Mouse (Mus musculus) lung, adult 10 weeks (tissue): ENCODE measurements around the gene Prr22. TPM values are rescaled to one million over a fixed set of nuclear protein-coding genes. Genes with fewer than 3 reads are reported as not detected.

Source experiments
- polyA plus RNA-seq: library from polyadenylated mRNA; stranded (reverse); fragments of 350-450 nt; fragmentation: Illumina TruSeq; extraction: RNeasy Lipid Tissue Mini Kit (QIAGEN cat#74804); gene quantifications from one replicate; pipeline ENCODE4 v1.2.3, GENCODE M21; 2014; ENCODE audit warnings: low read depth, low replicate concordance; ENCODE audit not compliant: insufficient read depth

Prr22 gene
- 0.23 TPM for polyA plus RNA-seq

DNA sequence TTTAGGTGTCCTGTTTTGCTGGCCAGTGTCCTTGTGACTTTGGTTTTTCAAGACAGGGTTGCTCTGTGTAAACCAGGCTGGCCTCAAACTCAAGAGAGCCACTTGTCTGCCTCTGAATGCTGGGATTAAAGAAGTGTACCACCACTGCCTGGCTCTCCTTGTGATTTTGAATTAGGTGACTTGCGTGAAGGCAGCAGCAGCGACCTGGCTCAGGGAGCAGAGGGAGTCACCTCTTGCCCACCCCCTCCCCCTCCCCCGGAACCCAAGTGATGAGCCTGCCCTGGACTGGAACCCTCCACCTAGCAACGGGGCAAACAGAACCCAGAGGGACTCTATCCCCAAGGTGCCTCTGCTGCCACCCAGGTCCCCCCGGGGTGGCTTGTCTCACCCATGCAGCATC lies at the start of gene Prr22:
Prr22 (plus strand) TSS at position 301 of the 400 bp plus-strand sequence.

DNA sequence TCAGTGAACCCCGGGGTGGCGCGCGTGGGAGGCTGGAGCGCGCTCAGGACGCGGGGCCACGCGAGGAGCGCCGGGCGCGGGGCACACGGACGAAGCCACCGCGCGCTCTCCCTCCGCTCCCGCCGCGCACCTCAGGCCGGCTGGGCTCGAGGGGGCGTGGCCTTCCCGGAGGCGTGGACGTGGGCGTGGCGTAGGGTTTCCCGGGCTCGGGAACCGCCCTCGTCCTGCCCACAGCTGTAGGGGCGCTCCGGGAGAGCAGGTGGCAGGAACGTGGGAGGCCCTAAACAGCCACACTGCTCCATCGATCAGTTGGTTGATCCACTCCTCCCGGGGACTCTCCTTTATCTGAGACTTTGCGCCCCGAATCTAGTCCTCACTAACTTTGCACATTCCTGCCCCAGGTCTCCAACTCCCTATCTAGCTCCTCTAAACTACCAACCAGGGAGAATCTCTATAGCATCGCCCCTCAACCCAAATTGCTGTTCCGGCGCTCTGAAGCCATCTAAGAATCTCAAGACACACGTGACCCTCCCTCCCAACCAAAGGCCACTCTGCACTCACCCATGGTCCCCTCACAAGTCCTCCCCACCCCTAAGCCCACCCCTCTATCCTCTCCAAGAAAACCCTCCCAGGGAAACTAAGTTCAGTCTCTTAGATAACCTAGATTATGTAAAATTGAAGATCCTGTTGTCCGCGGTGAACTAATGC lies 12.5 kb upstream of the Prr22 start, which contains the start of gene Nrtn:
Nrtn (minus strand) TSS at position 115 of the 708 bp plus-strand sequence.

DNA sequence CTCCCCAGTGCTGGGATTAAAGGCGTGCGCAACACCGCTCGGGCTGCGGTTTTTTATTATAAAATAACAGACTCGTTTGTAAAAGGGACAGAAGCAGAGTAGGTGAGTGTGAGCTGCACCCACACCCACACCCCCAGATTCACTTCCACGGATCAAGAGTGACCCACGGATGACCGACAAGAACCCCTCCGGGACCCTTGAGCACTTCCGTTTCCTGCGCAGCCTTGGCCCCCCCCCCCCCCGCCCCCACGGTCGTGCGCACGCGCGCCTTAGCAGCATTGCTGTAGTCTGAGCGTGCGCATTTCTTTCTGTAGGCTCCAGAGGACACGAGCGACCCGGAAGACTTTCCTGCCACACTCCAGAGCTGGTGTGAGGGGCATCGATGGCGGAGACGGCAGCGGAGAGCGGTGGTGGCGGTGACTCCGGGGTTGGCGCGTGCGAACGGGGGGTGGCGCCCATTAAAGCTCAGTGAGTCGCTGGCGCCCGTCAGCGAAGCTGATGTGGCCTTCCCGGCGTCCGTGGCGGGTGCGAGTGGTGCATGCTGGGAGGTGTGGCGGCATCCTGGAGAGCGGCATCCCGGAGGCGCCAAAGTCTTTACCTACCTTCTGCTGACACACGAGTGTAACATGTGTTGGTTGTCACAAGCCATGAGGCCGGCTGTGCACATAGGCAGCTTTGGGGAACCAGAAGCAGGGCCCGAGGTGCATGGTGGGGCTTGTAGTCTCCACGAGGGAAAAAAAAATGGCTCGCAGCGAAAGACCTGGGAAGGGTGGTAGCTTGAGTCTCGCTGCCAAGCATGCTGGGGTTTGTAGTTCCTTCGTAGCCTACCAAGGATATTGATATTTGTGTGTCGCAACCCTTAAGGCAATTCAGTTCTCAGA lies 5.3 kb upstream of the Prr22 start, which contains the start of gene Dus3l:
Dus3l (plus strand) TSS at position 284 of the 881 bp plus-strand sequence.

Other genes starting within 250 kb of the Prr22 start
- gene Gm20219, start 215.9 kb upstream of the Prr22 start, polyA plus RNA-seq, result 3.3 TPM
- gene Safb2, start 185.7 kb upstream of the Prr22 start, polyA plus RNA-seq, result 37.8 TPM
- 55.7 TPM for gene Safb, start 185.4 kb upstream of the Prr22 start, polyA plus RNA-seq
- gene 2410015M20Rik, start 160.5 kb upstream of the Prr22 start, polyA plus RNA-seq, result 148 TPM
- 1,805 TPM for gene Rpl36, start 156.8 kb upstream of the Prr22 start, polyA plus RNA-seq
- gene Lonp1, start 143.4 kb upstream of the Prr22 start, polyA plus RNA-seq, result 24.9 TPM
- 0.23 TPM for gene Catsperd, start 142.1 kb upstream of the Prr22 start, polyA plus RNA-seq
- 35.0 TPM for gene Ranbp3, start 97.0 kb upstream of the Prr22 start, polyA plus RNA-seq
- 261 TPM for gene Ndufa11, start 52.5 kb upstream of the Prr22 start, polyA plus RNA-seq
- gene Vmac, start 52.2 kb upstream of the Prr22 start, polyA plus RNA-seq, result 19.7 TPM
- 2.7 TPM for gene Nrtn, start 12.7 kb upstream of the Prr22 start, polyA plus RNA-seq
- gene Dus3l, start 5.5 kb upstream of the Prr22 start, polyA plus RNA-seq, result 18.8 TPM
- gene Rfx2, start 60.8 kb downstream of the Prr22 start, polyA plus RNA-seq, result 5.4 TPM
- gene Acsbg2, start 104.2 kb downstream of the Prr22 start, polyA plus RNA-seq, result not detected
- gene 1700061G19Rik, start 105.2 kb downstream of the Prr22 start, polyA plus RNA-seq, result 0.19 TPM
- gene Mllt1, start 165.2 kb downstream of the Prr22 start, polyA plus RNA-seq, result 16.5 TPM
- not detected for gene Acer1, start 211.9 kb downstream of the Prr22 start, polyA plus RNA-seq
- 51.4 TPM for gene Clpp, start 220.1 kb downstream of the Prr22 start, polyA plus RNA-seq
- 28.8 TPM for gene Alkbh7, start 227.1 kb downstream of the Prr22 start, polyA plus RNA-seq
- not detected for gene Pspn, start 229.8 kb downstream of the Prr22 start, polyA plus RNA-seq
- 31.3 TPM for gene Gtf2f1, start 241.0 kb downstream of the Prr22 start, polyA plus RNA-seq
- gene Gm17949, start 241.2 kb downstream of the Prr22 start, polyA plus RNA-seq, result not detected